Mouse (Mus musculus) hindbrain, embryonic 10.5 days (tissue): ENCODE data around the gene Zfp628. TPM values are rescaled to one million over a fixed set of nuclear protein-coding genes. Genes with fewer than 3 reads are reported as not detected.

Experiments
- DNase-seq: peaks from one replicate; pipeline ENCODE4 v3.0.0-alpha.2; 2017; ENCODE audit warnings: low spot score
- H3K27ac ChIP-seq: fragments of 300-500 bp; sonication (generic); 2 replicates; pipeline ENCODE4 v1.5.1; 2016; ENCODE audit warnings: mild to moderate bottlenecking, moderate library complexity
- H3K27me3 ChIP-seq: fragments of 300-500 bp; sonication (generic); 2 replicates; pipeline ENCODE4 v1.6.1; 2016; ENCODE audit warnings: mild to moderate bottlenecking; ENCODE audit not compliant: poor library complexity, insufficient read depth, severe bottlenecking
- H3K36me3 ChIP-seq: fragments of 300-500 bp; sonication (generic); 2 replicates; pipeline ENCODE4 v1.6.1; 2016; ENCODE audit warnings: mild to moderate bottlenecking, moderate library complexity
- H3K4me1 ChIP-seq: fragments of 300-500 bp; sonication (generic); replicated peaks from 2 replicates; pipeline ENCODE4 v1.6.1; 2016; ENCODE audit warnings: mild to moderate bottlenecking
- H3K4me3 ChIP-seq: fragments of 300-500 bp; sonication (generic); 2 replicates; pipeline ENCODE4 v1.5.1; 2016; ENCODE audit warnings: mild to moderate bottlenecking, moderate library complexity
- H3K9me3 ChIP-seq: fragments of 300-500 bp; sonication (generic); 2 replicates; pipeline ENCODE4 v1.6.1; 2016; ENCODE audit warnings: mild to moderate bottlenecking, moderate library complexity
- WGBS: fragments of 180-500 bp; shearing (Covaris S2); methylation state at CpG from one replicate; pipeline ENCODE4 v1.1.7; 2016; 5-methylcytosine and 5-hydroxymethylcytosine counted together
- polyA plus RNA-seq: library from polyadenylated mRNA; unstranded; fragments of >200 nt; fragmentation: Nextera tagmentation; extraction: Ambion mirVana; gene quantifications from 2 replicates; pipeline ENCODE4 v1.2.1, GENCODE M21; 2016

Gene Zfp628
- polyA plus RNA-seq, 1 experiment from 2014 or later = 6.5 TPM

- Histone ChIP-seq H3K36me3 (no peaks in the 10 kb centered on the region), H3K4me3 (no peak overlapping the region), H3K27ac (peak overlapping the region; percentile 90; the same call in 1 of the 2 replicates), H3K27me3 (no peaks in the 10 kb centered on the region), H3K4me1 (peaks cover 51% of the 10 kb centered on the region), H3K9me3 (no peaks in the 10 kb centered on the region; the same call in 1 of the 2 replicates)
- DNase-seq = no peak
- 76% methylated on average over 17 of the region's 17 CpGs for WGBS
These were observed 13.3 kb downstream of the Zfp628 start for GRCm38 (mm10) chr7:4928323-4928722.

- DNase-seq = no peak
- Histone ChIP-seq H3K4me1 (peaks cover 3% of the 10 kb centered on the region), H3K36me3 (no peaks in the 10 kb centered on the region), H3K27ac (no peak overlapping the region), H3K27me3 (no peaks in the 10 kb centered on the region), H3K4me3 (no peak overlapping the region), H3K9me3 (peaks cover 6% of the 10 kb centered on the region; the same call in 1 of the 2 replicates)
- 68% methylated on average over 12 of the region's 12 CpGs for WGBS
These were observed 18.1 kb downstream of the Zfp628 start for GRCm38 (mm10) chr7:4933103-4933502.

- Histone ChIP-seq H3K36me3 (no peaks in the 10 kb centered on the region), H3K4me1 (no peaks in the 10 kb centered on the region), H3K4me3 (no peak overlapping the region), H3K27me3 (no peaks in the 10 kb centered on the region), H3K27ac (no peak overlapping the region), H3K9me3 (peaks cover 6% of the 10 kb centered on the region; the same call in 1 of the 2 replicates)
- no peak for DNase-seq
- WGBS = 82% methylated on average over 4 of the region's 4 CpGs
These were observed 19.3 kb downstream of the Zfp628 start for GRCm38 (mm10) chr7:4934160-4934914.

- no peaks in the 10 kb centered on the region for H3K27me3 ChIP-seq
- no peak overlapping the region for H3K4me3 ChIP-seq
- H3K27ac ChIP-seq = no peak overlapping the region
- H3K36me3 ChIP-seq = no peaks in the 10 kb centered on the region
- no peaks in the 10 kb centered on the region for H3K4me1 ChIP-seq
- WGBS = 79% methylated on average over 10 of the region's 10 CpGs
- DNase-seq = no peak
- peaks cover 6% of the 10 kb centered on the region; the same call in 1 of the 2 replicates for H3K9me3 ChIP-seq
These were observed 21.8 kb downstream of the Zfp628 start for GRCm38 (mm10) chr7:4936832-4937231.

- no peaks in the 10 kb centered on the region for H3K27me3 ChIP-seq
- H3K4me3 ChIP-seq = no peak overlapping the region
- WGBS = 78% methylated on average over 11 of the region's 11 CpGs
- H3K27ac ChIP-seq = no peak overlapping the region
- H3K36me3 ChIP-seq = no peaks in the 10 kb centered on the region
- DNase-seq = no peak
- peaks cover 6% of the 10 kb centered on the region; the same call in 1 of the 2 replicates for H3K9me3 ChIP-seq
- H3K4me1 ChIP-seq = no peaks in the 10 kb centered on the region
These were observed 22.4 kb downstream of the Zfp628 start for GRCm38 (mm10) chr7:4937392-4937791.

GRCm38 (mm10) chr7:4938456-4938855 lies 23.4 kb downstream of the Zfp628 start:
- peak; percentile 73 for DNase-seq
- Histone ChIP-seq H3K4me1 (peaks cover 2% of the 10 kb centered on the region), H3K4me3 (no peak overlapping the region), H3K9me3 (peaks cover 6% of the 10 kb centered on the region; the same call in 1 of the 2 replicates), H3K27ac (no peak overlapping the region), H3K27me3 (no peaks in the 10 kb centered on the region), H3K36me3 (no peaks in the 10 kb centered on the region)
- WGBS = 30% methylated on average over 2 of the region's 2 CpGs

- Histone ChIP-seq H3K4me1 (peaks cover 4% of the 10 kb centered on the region), H3K9me3 (no peaks in the 10 kb centered on the region), H3K27ac (no peak overlapping the region), H3K36me3 (no peaks in the 10 kb centered on the region), H3K27me3 (no peaks in the 10 kb centered on the region), H3K4me3 (0 out of 2 replicates have a peak overlapping the region, but pooled peaks have one; percentile 1)
- WGBS = 21% methylated on average over 9 of the region's 9 CpGs
- DNase-seq = peak; percentile 82
These were observed 25.1 kb downstream of the Zfp628 start for GRCm38 (mm10) chr7:4940068-4940479.

- 62% methylated on average over 5 of the region's 5 CpGs for WGBS
- Histone ChIP-seq H3K27ac (no peak overlapping the region), H3K9me3 (no peaks in the 10 kb centered on the region), H3K4me3 (no peak overlapping the region), H3K36me3 (no peaks in the 10 kb centered on the region), H3K27me3 (no peaks in the 10 kb centered on the region), H3K4me1 (peaks cover 4% of the 10 kb centered on the region)
- DNase-seq = no peak
These were observed 27.7 kb downstream of the Zfp628 start for GRCm38 (mm10) chr7:4942673-4943072.

GRCm38 (mm10) chr7:4943223-4943815 lies 28.3 kb downstream of the Zfp628 start:
- Histone ChIP-seq H3K4me3 (peak overlapping the region; percentile 39), H3K36me3 (no peaks in the 10 kb centered on the region), H3K27ac (peak overlapping the region; percentile 59; the same call in 1 of the 2 replicates), H3K4me1 (peaks cover 4% of the 10 kb centered on the region), H3K9me3 (no peaks in the 10 kb centered on the region), H3K27me3 (no peaks in the 10 kb centered on the region)
- 18% methylated on average over 15 of the region's 15 CpGs for WGBS
- peak; percentile 90 for DNase-seq

- 62% methylated on average over 2 of the region's 2 CpGs for WGBS
- no peaks in the 10 kb centered on the region for H3K27me3 ChIP-seq
- H3K27ac ChIP-seq = no peak overlapping the region
- H3K36me3 ChIP-seq = no peaks in the 10 kb centered on the region
- no peak for DNase-seq
- H3K4me3 ChIP-seq = no peak overlapping the region
- 0 out of 2 replicates have a peak, but pooled peaks cover 4% of the 10 kb centered on the region for H3K9me3 ChIP-seq
- H3K4me1 ChIP-seq = peaks cover 4% of the 10 kb centered on the region
These were observed 32.8 kb downstream of the Zfp628 start for GRCm38 (mm10) chr7:4947855-4948254.

GRCm38 (mm10) chr7:4948386-4948785 lies 33.4 kb downstream of the Zfp628 start:
- no peaks in the 10 kb centered on the region for H3K27me3 ChIP-seq
- H3K4me1 ChIP-seq = peaks cover 2% of the 10 kb centered on the region
- DNase-seq = no peak
- no peak overlapping the region for H3K27ac ChIP-seq
- H3K36me3 ChIP-seq = no peaks in the 10 kb centered on the region
- H3K9me3 ChIP-seq = 0 out of 2 replicates have a peak, but pooled peaks cover 4% of the 10 kb centered on the region
- WGBS = 73% methylated on average over 6 of the region's 6 CpGs
- H3K4me3 ChIP-seq = no peak overlapping the region

- 0 out of 2 replicates have a peak, but pooled peaks cover 4% of the 10 kb centered on the region for H3K9me3 ChIP-seq
- no peak overlapping the region for H3K27ac ChIP-seq
- H3K36me3 ChIP-seq = no peaks in the 10 kb centered on the region
- H3K4me3 ChIP-seq = no peak overlapping the region
- H3K27me3 ChIP-seq = no peaks in the 10 kb centered on the region
- no peaks in the 10 kb centered on the region for H3K4me1 ChIP-seq
- no peak for DNase-seq
- 87% methylated on average over 19 of the region's 19 CpGs for WGBS
These were observed 35.7 kb downstream of the Zfp628 start for GRCm38 (mm10) chr7:4950561-4951342.
